Mouse (Mus musculus): ENCODE results near the gene Klk8.

- TF ChIP-seq CTCF (IDR thresholded peaks at IDR 0.05) (no peak), EP300 (IDR thresholded peaks at IDR 0.05; ENCODE audit: insufficient read depth, low read depth, low read length) (no peak), POLR2A (IDR thresholded peaks at IDR 0.05; ENCODE audit: insufficient read depth, low read depth, low read length) (no peak)
These were observed 30.3 kb downstream of the Klk8 start for GRCm38 (mm10) chr7:43827706-43828105.

Data from heart, adult 2 months (tissue).